Mouse (Mus musculus) C2C12 (cell line): ENCODE results near the gene Ino80.

Experiments used
- CTCF ChIP-seq: IDR thresholded peaks from one replicate; pipeline ENCODE4 v1.5.1; 2011; ENCODE audit not compliant: control insufficient read depth, insufficient read depth, insufficient read length
- MYOD1 ChIP-seq: IDR thresholded peaks from one replicate; pipeline ENCODE4 v1.6.1; 2011; ENCODE audit warnings: low read depth; ENCODE audit not compliant: control insufficient read depth, insufficient read length
- USF1 ChIP-seq: IDR thresholded peaks from one replicate; pipeline ENCODE4 v1.6.1; 2011; ENCODE audit warnings: low read depth, mild to moderate bottlenecking, control low read depth, moderate library complexity

GRCm38 (mm10) chr2:119377286-119377685 is 100.2 kb downstream of the Ino80 start:
- TF ChIP-seq CTCF (no peak), MYOD1 (no peak), USF1 (no peak)
